Mouse (Mus musculus) cerebellum, postnatal 4 days (tissue): Measurements from ENCODE around the gene Hpn.

Experiments
- DNase-seq, 2 experiments: peaks; one replicate each; pipeline ENCODE4 v3.0.0; 2022; ENCODE audit warnings: low spot score in 2 of 2, mixed read lengths in 1 of 2

Hpn gene

GRCm38 (mm10) chr7:31115182-31115581, at the start of gene Hpn:
TSS of gene Hpn (minus strand) at chr7:31115290.
- DNase-seq, result no peak

- no peak for DNase-seq
Measured at GRCm38 (mm10) chr7:31164748-31165147, 49.7 kb upstream of the Hpn start.

GRCm38 (mm10) chr7:31163666-31164577, 48.8 kb upstream of the Hpn start:
- DNase-seq, result no peak

GRCm38 (mm10) chr7:31162324-31162723, 47.2 kb upstream of the Hpn start:
- no peak for DNase-seq

GRCm38 (mm10) chr7:31161831-31162230, 46.7 kb upstream of the Hpn start:
- no peak for DNase-seq

GRCm38 (mm10) chr7:31161246-31161645, 46.2 kb upstream of the Hpn start:
- DNase-seq, result no peak

- DNase-seq, result no peak
Measured at GRCm38 (mm10) chr7:31160763-31161162, 45.7 kb upstream of the Hpn start.

GRCm38 (mm10) chr7:31156034-31156928, 41.2 kb upstream of the Hpn start:
- DNase-seq, result no peak

GRCm38 (mm10) chr7:31155296-31156033, 40.4 kb upstream of the Hpn start, which contains the start of gene Gramd1a:
TSS of gene Gramd1a (minus strand) at chr7:31155896.
- no peak for DNase-seq

GRCm38 (mm10) chr7:31153536-31154320, 38.6 kb upstream of the Hpn start:
- no peak for DNase-seq

GRCm38 (mm10) chr7:31151301-31152241, 36.5 kb upstream of the Hpn start:
- peak; percentile 40 to 46 for DNase-seq

- peak; percentile 75 to 83 for DNase-seq
Measured at GRCm38 (mm10) chr7:31150566-31151300, 35.6 kb upstream of the Hpn start.

GRCm38 (mm10) chr7:31149751-31150565, 34.9 kb upstream of the Hpn start:
- no peak for DNase-seq

GRCm38 (mm10) chr7:31149271-31149670, 34.2 kb upstream of the Hpn start:
- DNase-seq, result no peak

- DNase-seq, result peak in 1 of 2 experiments; percentile 48
Measured at GRCm38 (mm10) chr7:31148756-31149155, 33.7 kb upstream of the Hpn start.

- no peak for DNase-seq
Measured at GRCm38 (mm10) chr7:31148086-31148485, 33.0 kb upstream of the Hpn start.

GRCm38 (mm10) chr7:31145596-31146160, 30.6 kb upstream of the Hpn start:
- DNase-seq, result no peak

- DNase-seq, result no peak
Measured at GRCm38 (mm10) chr7:31144886-31145285, 29.8 kb upstream of the Hpn start.
